Mouse (Mus musculus) forebrain, postnatal 0 days (tissue): ENCODE measurements at regions not wholly inside any gene's neighbourhood (a gene's known extent, or its start where the extent isn't known, plus 50 kb on each side); places are given as distances from the start of the nearest gene placed in this dataset.

Experiments used
- ATAC-seq: fragments of 200-750 bp; cut with Nextera tagmentation; 2 replicates; pipeline ENCODE4 v1.8.0; 2017; ENCODE audit warnings: mild to moderate bottlenecking, moderate library complexity
- DNase-seq: peaks from one replicate; pipeline ENCODE4 v3.0.0-alpha.2; 2015
- H3K27ac ChIP-seq: fragments of 300-500 bp; sonication (generic); 2 replicates; pipeline ENCODE4 v1.5.1; 2014; ENCODE audit warnings: low read depth, mild to moderate bottlenecking, antibody characterized with exemption, low read length, moderate library complexity, mixed read lengths
- H3K27me3 ChIP-seq: fragments of 300-500 bp; sonication (generic); 2 replicates; pipeline ENCODE4 v1.6.1; 2014; ENCODE audit warnings: mild to moderate bottlenecking, low read length, mixed read lengths; ENCODE audit not compliant: insufficient read depth
- H3K36me3 ChIP-seq: fragments of 300-500 bp; sonication (generic); 2 replicates; pipeline ENCODE4 v1.6.1; 2014; ENCODE audit warnings: mild to moderate bottlenecking, moderate library complexity; ENCODE audit not compliant: insufficient read depth
- H3K4me1 ChIP-seq: fragments of 300-500 bp; sonication (generic); 2 replicates; pipeline ENCODE4 v1.6.1; 2014; ENCODE audit warnings: antibody characterized with exemption; ENCODE audit not compliant: insufficient read depth
- H3K4me2 ChIP-seq: fragments of 300-500 bp; sonication (generic); 2 replicates; pipeline ENCODE4 v1.6.1; 2014; ENCODE audit warnings: low read depth, mild to moderate bottlenecking, moderate library complexity
- H3K4me3 ChIP-seq: fragments of 300-500 bp; sonication (generic); 2 replicates; pipeline ENCODE4 v1.5.1; 2014; ENCODE audit warnings: low read depth, low read length, mixed read lengths
- H3K9ac ChIP-seq: fragments of 300-500 bp; sonication (generic); 2 replicates; pipeline ENCODE4 v1.6.1; 2014; ENCODE audit warnings: mild to moderate bottlenecking
- H3K9me3 ChIP-seq: fragments of 300-500 bp; sonication (generic); 2 replicates; pipeline ENCODE4 v1.6.1; 2016; ENCODE audit warnings: low read length
- CTCF ChIP-seq: sonication (generic); IDR thresholded peaks from 2 replicates; pipeline ENCODE4 v1.5.1; 2016; ENCODE audit warnings: antibody characterized with exemption, control low read depth, low read depth
- WGBS: fragments of 180-500 bp; shearing (Covaris S2); extraction: QIAGEN DNeasy Blood & Tissue Kit; methylation state at CpG from one replicate; pipeline ENCODE4 v1.1.7; 2014; 5-methylcytosine and 5-hydroxymethylcytosine counted together

DNA sequence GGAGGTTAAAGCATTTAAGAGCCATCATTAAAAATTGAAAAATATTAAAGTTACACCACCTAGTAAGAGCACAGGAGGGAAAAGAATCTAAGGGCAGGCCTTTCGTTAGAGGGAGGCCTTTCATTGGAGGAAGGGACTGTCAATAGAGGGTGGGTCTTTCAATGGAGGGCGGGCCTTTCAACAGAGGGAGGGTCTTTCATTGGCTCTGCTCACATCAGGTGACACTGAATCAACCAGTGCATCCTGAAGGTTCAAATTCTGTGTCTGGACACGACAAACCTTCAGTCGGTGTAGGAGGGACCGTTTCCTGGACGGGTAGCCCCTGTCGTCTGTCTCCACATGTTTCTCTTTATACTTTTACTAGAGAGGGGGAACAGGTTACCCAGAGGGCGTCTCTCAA, 172.5 kb upstream of the Kcnab2 start:
- no peaks in the 10 kb centered on the region for H3K27me3 ChIP-seq
- no peak; the same call in 1 of the 2 replicates for ATAC-seq

DNA sequence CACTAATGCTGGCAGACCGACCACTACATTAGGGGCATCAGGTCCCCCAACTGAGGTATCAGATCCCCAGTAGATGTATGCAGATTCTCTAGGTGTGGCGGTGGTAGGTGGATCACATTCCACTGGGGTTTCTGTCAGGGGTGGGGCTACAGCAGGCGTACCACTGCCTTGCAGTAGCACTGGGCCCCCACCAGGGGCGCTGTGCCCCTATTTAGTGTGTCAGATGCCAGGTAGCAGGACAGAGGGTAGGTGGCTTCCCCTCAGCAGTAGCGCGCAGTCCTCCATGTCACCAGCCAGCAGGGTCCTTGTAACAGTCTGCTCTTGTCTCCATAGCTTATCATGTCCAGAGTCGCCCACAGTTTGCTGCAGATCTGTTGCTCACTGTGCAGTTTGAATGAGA, 169.9 kb upstream of the Kcnab2 start:
- Histone ChIP-seq H3K9me3 (no peaks in the 10 kb centered on the region), H3K4me2 (no peak overlapping the region), H3K9ac (no peak overlapping the region), H3K27me3 (no peaks in the 10 kb centered on the region), H3K27ac (no peak overlapping the region), H3K36me3 (no peaks in the 10 kb centered on the region), H3K4me1 (no peaks in the 10 kb centered on the region), H3K4me3 (no peak overlapping the region)
- TF ChIP-seq CTCF = peak; percentile 72
- DNase-seq = no peak
- 60% methylated on average over 7 of the region's 7 CpGs for WGBS
- no peak for ATAC-seq

More for the DNA sequence above, 172.5 kb upstream of the Kcnab2 start:
- no peaks in the 10 kb centered on the region for H3K9me3 ChIP-seq
- H3K9ac ChIP-seq = no peak overlapping the region
- WGBS = 75% methylated on average over 8 of the region's 8 CpGs
- H3K4me2 ChIP-seq = no peak overlapping the region
- H3K27ac ChIP-seq = no peak overlapping the region
- no peak overlapping the region for H3K4me3 ChIP-seq
- DNase-seq = no peak
- no peak for TF ChIP-seq CTCF
- no peaks in the 10 kb centered on the region for H3K36me3 ChIP-seq
- H3K4me1 ChIP-seq = no peaks in the 10 kb centered on the region

DNA sequence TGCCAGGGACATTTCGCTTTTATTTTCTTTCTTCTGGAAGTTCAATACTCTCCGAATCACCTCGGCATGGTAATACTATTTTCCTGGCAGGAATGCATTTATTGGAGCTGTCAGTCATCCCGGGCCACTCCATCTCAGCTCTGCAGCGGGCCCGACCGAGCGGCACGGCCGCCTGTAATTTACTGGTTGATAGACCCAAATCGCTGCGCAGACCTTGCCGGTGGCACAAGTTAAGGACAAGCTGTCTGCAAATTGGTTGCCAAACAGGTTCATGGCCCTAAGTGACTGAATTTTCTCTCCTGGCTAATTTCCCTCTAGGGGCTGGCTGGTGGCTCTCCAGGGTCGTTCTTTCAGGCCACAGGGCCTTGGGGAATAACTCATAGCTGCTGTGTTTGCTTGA, 169.4 kb upstream of the Kcnab2 start:
- DNase-seq (no peak), ATAC-seq (no peak)
- no peak for TF ChIP-seq CTCF
- no peaks in the 10 kb centered on the region for H3K9me3 ChIP-seq
- H3K4me2 ChIP-seq = no peak overlapping the region
- H3K9ac ChIP-seq = no peak overlapping the region
- no peak overlapping the region for H3K27ac ChIP-seq
- 88% methylated on average over 14 of the region's 14 CpGs for WGBS
- no peaks in the 10 kb centered on the region for H3K36me3 ChIP-seq
- H3K27me3 ChIP-seq = no peaks in the 10 kb centered on the region
- no peaks in the 10 kb centered on the region for H3K4me1 ChIP-seq
- H3K4me3 ChIP-seq = no peak overlapping the region

DNA sequence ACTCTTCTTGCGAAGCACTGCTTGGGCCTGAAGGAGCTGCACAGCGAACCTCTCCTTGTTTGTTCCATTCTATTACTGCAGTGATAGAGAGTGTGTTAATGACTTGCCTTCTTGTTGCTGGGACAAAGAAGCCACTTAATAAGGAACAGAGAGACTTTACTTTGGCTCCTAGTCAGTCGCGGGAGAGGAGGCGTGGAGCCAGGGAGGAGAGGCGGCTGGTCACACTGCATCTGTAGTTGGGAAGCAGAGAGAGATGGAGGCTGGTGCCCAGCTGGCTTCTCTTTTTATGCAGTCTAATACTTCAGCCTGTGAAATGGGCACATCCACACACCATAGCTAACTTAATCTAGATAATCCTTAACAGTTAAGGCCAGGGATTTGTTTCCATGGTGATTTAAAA, 159.4 kb upstream of the Kcnab2 start:
- Histone ChIP-seq H3K4me1 (0 out of 2 replicates have a peak, but pooled peaks cover 2% of the 10 kb centered on the region), H3K36me3 (no peaks in the 10 kb centered on the region), H3K9me3 (no peaks in the 10 kb centered on the region), H3K4me2 (no peak overlapping the region), H3K27me3 (no peaks in the 10 kb centered on the region), H3K4me3 (no peak overlapping the region), H3K27ac (no peak overlapping the region), H3K9ac (no peak overlapping the region)
- DNase-seq = no peak
- 25% methylated on average over 6 of the region's 6 CpGs for WGBS
- no peak for ATAC-seq
- no peak for TF ChIP-seq CTCF

DNA sequence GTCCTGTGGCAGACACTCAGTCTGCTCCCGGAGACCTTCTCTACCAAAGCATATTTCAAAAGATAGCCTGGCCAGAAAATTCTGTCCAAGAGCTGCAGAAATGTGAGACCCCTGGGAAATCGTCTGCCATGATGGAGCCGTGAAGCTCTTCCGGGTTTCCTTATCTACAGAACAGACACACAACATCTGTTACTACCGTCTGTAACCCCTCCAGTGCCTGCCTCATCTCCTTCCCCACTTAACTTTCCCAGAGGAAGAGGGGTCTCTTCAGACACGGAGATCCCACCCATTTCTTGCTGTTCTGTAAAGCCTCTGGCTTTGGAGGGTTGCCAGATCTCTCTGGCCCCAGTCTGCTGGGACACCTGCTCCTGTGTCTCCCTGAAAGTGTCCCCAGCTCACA, 156.2 kb upstream of the Kcnab2 start:
- Histone ChIP-seq H3K4me2 (no peak overlapping the region), H3K9ac (no peak overlapping the region), H3K9me3 (no peaks in the 10 kb centered on the region), H3K4me3 (no peak overlapping the region), H3K27me3 (no peaks in the 10 kb centered on the region), H3K4me1 (0 out of 2 replicates have a peak, but pooled peaks cover 2% of the 10 kb centered on the region), H3K27ac (no peak overlapping the region), H3K36me3 (no peaks in the 10 kb centered on the region)
- no peak for TF ChIP-seq CTCF
- WGBS = 38% methylated on average over 6 of the region's 6 CpGs
- no peak for ATAC-seq
- no peak for DNase-seq

DNA sequence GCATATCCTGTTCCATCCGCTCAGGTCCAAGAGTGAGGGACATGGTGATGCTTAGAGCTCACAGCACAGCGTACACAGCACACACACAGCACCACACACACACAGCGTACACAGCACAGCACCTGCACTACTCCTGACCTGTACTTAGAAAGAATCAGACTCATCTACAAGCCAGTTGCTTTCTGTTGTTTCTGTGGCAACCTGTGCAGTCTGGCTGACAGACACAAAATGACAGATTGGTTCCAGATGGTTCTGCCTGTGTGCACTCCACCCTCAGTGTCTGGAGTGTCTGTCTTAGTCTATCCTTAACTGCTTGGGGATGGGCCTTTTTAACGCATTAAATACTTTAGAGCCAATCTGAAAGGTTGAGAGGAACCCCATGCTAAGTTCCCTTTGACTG, 150.4 kb upstream of the Kcnab2 start:
- H3K27ac ChIP-seq = no peak overlapping the region; the same call in 1 of the 2 replicates
- DNase-seq = peak; percentile 78
- H3K36me3 ChIP-seq = no peaks in the 10 kb centered on the region
- 68% methylated on average over 4 of the region's 4 CpGs for WGBS
- H3K9ac ChIP-seq = no peak overlapping the region
- H3K9me3 ChIP-seq = no peaks in the 10 kb centered on the region
- H3K27me3 ChIP-seq = no peaks in the 10 kb centered on the region
- no peak overlapping the region for H3K4me3 ChIP-seq
- H3K4me1 ChIP-seq = peaks cover 24% of the 10 kb centered on the region; the same call in 1 of the 2 replicates
- H3K4me2 ChIP-seq = no peak overlapping the region
- 0 out of 2 replicates have a peak, but pooled peaks have one; percentile 14 for ATAC-seq
- no peak for TF ChIP-seq CTCF

DNA sequence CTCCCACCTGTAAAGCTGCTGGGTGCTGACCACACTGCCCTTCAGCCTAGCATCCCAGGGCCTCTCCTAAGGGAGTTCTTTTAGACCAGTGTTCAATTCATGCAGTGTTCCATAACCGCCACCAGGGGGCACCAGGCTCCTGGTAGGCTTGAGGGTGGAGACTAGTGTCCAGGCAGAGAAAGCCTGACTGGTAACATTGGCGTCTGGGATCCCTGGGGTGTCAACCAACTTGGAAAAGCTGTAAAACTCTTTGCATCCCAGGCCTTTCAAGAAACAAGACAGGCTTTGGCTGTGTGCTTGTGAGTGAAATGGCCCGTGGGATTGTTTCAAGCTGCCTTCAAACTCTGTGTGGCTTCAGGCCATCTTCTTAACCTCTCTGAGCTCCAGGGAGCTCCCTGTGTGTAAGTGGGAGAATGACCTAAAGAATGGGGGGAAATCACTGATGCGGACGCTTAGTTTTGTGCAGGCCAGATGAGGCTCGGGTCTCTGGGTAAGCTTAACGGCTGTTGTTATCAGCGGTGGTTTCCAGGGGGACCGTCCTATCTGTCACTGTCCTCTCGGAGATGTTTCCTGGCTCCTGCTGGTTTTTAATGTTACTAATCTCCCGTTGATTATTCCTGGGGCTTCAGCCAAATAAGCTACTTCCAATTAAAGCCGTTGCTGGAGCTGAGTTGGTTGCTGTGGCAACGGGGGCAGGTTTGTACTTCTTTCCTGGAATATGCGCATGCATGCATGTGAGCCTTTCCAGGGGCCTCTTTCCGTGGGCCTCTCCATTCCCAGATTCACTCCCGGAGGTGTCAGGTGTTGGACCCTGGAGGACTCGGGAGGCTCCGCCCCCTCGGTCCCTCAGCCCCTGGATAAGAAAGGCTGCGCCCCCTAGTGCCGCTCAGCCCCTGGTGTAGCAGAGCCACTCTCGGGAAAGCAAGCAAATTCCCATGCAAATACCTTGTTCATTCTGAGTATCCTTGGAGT, 147.6 kb upstream of the Kcnab2 start:
- ATAC-seq = peak; percentile 81
- no peaks in the 10 kb centered on the region for H3K36me3 ChIP-seq

More for the DNA sequence above, 147.6 kb upstream of the Kcnab2 start:
- Histone ChIP-seq H3K27me3 (no peaks in the 10 kb centered on the region), H3K4me1 (peaks cover 29% of the 10 kb centered on the region), H3K9me3 (no peaks in the 10 kb centered on the region), H3K27ac (peak overlapping the region; percentile 42), H3K9ac (no peak overlapping the region), H3K4me2 (peak overlapping the region; percentile 32), H3K4me3 (no peak overlapping the region)
- 1% methylated on average over 22 of the region's 22 CpGs for WGBS
- DNase-seq = peak; percentile 91
- TF ChIP-seq CTCF = peak; percentile 94
